Mouse (Mus musculus) cerebellum, adult 11 months (tissue): ENCODE results near the gene Fgb.

Experiments
- DNase-seq: peaks from one replicate; pipeline ENCODE4 v3.0.0; 2022

The Fgb gene

DNA sequence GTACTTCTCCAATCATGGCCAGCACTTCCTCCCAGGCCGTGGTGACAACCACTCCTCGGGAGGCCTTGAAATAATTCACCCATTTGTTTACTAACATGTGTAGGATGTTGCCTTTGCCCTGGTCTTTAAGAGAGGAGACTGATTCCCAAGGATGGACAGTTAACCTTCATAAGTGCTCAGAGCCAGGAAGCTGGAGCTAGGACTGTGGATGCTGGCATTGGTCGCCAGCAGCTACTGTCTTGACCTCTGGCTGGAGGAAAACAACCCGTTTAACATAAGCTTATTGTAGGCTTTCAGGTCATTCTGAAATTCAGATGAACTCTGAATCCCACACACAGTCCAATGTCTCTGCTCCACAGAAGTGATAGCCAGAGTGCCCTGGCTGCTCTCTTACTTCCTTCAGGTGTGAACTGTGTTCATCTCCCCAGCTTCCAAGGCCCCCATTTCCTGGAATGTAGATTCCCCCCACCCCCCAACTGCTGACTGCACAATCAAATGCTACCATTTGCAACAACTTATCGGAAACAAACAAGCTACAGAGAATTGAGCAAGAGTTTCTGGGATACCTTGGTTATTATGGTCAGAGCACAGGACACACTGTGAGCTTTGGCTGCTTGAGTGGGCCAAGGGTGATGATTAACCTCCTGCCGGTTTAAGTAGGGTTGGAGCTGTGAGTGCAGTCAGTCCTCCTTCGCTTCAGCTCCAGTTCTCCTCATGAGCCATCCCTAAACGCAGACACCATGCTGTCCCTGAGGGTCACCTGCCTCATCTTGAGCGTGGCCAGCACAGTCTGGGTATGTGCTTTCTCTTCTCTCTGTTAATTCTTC lies 24.0 kb downstream of the Fgb start, which contains the start of gene Fga:
TSS of gene Fga (plus strand) at position 602 of the 827 bp plus-strand sequence.
- DNase-seq = no peak

DNA sequence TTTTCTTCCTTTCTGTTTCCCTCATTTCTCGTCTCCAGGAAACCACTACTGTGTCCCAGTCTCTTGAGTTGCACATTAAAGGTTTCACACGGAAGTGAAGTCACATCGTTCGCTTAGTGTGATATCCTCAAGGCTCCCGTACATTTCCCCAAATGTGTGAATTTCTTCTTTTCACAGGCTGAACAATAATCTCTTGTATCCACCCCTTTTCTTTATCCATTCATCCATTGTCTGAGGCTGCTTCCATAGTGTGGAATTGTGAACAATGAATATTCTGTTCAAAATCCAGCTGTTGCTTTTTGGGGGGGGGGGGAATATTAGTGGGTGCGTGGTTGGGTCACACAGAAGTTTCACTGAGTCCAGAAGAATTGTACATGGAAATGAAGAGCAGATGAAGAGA lies 24.6 kb downstream of the Fgb start:
- DNase-seq = no peak

DNA sequence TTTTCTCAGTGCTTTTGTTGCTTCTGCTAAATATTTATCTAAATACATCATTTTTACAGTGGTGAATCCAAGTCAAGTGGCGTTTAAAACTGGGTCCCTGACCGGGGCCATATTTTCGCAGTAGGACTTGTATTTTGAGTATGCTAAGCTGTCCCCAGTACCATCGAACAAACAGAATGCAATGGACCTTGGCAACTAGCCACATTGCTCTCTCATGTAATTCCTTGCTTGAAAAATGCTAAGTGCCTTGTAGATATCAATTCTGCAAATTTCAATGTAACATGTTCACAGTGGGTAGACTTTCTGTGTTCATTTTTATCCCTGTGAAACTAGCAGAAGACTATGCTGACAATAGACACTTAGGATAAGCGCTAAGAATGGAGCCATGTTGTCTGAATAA lies 28.5 kb downstream of the Fgb start:
- no peak for DNase-seq

DNA sequence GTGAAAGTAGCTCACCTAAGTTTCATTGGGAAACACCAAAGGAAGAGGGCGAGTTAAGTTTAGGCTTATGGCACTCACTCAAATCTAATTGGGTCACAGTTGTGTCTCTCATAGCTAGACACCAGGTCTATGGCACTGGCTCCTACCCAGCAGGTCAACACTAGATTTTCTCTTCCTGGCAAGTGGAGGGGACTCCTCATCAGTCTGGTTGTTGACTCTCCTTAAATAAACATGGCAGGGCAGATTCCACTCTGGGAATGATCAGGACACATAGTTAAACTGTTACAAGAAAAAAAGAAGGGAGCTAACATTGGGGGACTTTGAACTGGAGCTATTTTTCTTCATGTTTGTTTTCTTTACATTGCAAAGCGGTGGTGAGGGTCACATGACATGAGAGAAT lies 29.3 kb downstream of the Fgb start:
- DNase-seq = no peak

DNA sequence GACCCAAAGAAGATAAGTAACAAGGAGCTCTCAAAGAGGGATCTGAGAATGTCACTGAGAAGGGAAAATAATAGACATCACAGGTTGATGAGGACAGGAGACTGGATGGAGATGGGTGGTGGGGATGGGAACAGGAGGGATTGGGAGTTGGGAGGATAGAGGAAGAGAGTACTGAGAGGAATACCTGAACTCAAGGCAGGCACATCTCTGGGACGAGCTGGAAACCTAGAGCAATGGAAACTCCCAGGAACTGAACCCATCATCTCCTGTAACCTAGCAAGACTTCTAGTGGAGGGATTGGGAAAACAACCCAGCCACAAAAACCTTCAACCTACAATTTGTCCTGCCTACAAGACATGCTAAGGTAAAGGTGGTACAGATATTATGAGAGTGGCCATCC lies 33.4 kb downstream of the Fgb start:
- DNase-seq = no peak

DNA sequence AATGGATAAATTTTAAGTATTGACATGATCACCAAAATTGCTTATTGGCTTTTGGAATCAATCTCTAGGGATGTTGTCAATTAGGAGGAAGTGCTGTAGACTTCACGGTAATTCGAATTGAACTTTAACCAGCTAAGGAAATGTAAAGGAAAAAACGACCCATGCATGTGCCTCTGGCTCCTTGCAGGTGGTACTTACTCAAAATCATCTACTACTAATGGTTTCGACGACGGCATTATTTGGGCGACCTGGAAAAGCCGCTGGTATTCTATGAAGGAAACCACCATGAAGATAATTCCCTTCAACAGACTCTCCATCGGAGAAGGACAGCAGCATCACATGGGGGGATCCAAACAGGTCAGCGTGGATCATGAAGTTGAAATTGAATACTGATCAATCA lies 35.7 kb downstream of the Fgb start:
- DNase-seq = no peak

DNA sequence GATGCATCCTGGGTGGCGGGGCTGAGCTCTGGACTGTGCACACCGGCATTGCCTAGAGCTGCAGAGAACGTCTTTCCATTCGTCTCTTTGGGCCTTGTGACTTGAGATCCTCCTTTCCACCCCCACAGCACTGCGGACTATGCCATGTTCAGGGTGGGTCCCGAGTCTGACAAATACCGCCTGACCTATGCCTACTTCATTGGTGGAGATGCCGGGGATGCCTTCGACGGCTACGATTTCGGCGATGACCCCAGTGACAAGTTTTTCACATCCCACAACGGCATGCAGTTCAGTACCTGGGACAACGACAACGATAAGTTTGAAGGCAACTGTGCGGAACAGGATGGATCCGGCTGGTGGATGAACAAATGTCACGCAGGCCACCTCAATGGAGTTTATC lies 37.0 kb downstream of the Fgb start:
- DNase-seq = no peak

DNA sequence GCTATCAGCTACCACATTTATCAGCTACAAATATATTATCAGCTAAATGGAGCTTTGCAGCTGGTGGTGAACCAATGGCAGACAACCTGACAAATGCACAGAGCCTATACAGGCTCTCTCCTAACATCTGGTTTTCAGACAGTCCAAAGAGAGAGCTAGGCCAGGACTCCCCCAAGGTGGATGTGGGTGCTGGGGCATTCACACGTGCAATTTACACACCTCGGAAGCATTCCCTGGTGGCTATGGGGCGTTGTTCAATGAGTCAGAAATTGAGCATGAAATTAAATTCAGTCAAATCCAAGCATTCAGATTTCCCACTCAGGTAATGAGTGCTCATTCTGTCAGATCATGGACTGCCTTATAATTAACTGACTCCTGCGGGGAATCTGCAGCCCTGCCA lies 38.1 kb downstream of the Fgb start:
- no peak for DNase-seq

DNA sequence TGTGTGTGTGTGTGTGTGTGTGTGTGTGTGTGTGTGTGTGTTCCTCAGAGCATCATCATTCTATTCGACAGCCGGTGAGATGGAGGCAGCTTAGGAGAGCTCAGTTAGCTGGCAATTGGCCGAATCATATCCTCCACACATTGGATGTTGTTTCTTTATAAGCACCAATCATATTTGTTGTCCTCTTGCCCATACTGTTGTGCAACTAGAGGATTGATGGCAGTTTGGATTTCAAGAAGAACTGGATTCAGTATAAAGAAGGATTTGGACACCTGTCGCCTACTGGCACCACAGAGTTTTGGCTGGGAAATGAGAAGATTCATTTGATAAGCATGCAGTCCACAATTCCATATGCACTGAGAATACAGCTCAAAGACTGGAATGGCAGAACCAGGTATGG lies 38.5 kb downstream of the Fgb start:
- no peak for DNase-seq

DNA sequence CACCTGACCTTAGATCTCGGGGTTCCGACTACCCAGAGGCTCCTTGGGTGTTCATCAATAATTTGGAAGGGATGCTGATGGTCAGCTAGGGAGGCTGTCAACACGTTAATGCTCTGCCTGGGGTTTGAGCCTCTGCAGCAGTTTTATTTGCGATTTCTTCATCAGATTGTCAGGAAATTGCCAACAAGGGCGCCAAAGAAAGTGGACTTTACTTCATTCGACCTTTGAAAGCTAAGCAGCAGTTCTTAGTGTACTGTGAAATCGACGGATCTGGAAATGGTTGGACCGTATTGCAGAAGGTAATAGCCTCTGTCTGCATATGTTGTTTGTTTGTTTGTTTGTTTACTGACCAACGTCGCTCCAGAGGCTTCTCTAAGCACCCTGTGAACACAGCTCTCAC lies 39.4 kb downstream of the Fgb start:
- no peak for DNase-seq

DNA sequence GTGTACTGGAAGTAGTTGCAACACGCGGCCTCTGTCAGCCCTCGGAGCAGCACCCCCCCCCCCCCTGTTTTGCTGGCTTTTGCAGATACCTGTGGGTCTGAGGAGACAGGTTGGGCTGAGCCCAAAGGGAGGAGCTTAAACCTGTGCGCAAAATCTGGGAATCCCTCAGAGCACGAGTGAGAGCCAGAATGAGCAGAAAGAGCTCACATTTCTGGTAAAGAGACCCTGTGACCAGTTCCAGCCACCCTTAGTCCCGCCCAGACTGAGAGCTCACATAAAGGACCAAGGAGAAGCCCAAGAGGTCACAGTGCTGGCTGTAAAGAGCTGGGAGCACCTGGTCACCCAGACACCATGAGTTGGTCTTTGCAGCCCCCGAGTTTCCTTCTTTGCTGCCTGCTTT lies 42.1 kb downstream of the Fgb start, which contains the start of gene Fgg:
TSS of gene Fgg (plus strand) at position 168 of the 400 bp plus-strand sequence.
- DNase-seq = no peak

DNA sequence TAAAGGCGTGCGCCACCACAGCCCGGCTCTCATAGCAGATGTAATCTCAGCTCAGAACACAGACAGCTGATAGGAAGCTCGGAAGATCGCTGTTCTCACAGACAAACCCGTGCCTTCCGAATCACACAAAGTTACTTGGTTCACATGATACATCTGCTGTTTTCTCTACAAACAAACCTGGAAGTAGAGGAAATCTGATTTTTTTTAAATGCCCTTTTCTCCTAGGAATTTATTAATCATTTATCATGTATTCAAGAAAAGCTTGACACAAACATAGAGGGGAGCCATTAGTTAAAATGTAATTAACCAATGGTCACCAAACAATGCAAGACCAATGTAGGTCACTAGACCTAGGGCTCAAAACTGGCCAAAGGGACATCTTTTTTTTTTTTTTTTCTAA lies 44.9 kb downstream of the Fgb start:
- DNase-seq = no peak

DNA sequence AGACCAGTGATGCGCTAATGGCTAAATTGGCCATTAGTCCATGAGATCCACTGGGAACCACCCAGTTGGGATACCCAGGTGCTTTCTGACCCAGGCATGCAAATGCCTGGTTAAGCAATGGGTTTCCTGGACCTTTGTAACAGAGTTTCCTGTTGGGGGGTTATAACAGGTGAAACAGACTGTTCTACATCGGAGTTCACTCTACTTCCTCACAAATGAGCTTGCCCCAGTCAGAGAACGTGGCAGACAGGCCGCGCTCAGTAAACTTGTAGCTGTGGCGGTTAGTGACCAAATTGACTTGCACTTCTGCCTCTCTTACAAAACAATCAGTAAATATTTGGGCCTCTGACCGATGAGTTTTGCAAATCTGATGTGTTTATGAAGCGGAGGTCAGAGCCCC lies 46.6 kb downstream of the Fgb start:
- DNase-seq = no peak

DNA sequence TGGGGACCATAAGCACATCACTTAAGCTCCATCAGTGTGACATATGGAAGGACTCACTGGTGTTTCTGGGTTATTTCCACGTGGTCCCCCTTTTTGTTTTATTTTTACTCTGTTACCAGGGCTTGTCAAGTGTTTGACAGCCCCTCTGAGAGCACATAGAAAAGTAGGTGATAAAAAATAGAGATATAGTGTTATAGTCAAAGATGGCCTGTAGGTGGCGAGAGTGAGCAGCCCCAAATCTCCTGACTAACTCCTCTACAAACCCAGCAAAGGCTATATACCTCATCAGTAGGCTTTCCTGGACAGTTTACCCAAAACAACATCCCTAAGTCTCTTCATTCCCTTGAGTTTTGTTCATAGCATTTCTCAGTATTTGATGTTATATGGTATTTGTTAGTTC lies 47.5 kb downstream of the Fgb start:
- peak; percentile 16 for DNase-seq

DNA sequence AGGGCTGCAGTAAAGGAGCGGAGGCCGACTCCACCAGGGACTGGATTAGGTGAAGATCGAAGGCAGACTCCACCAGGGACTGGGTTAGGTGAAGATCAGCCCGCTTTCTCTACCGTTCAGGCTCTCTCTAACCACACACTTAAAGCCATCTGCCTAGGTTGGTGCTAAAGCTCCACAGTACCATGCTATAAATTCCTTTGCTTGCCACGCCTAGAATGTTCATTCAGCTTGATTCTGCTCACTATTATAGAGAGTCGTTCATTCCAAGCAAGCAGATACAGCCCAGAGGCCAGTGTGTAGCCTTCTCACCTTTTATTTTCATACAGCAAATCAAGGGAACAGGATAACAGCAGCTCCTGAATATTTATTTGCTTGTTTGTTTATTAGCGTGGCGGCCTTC lies 49.7 kb downstream of the Fgb start:
- DNase-seq = no peak

DNA sequence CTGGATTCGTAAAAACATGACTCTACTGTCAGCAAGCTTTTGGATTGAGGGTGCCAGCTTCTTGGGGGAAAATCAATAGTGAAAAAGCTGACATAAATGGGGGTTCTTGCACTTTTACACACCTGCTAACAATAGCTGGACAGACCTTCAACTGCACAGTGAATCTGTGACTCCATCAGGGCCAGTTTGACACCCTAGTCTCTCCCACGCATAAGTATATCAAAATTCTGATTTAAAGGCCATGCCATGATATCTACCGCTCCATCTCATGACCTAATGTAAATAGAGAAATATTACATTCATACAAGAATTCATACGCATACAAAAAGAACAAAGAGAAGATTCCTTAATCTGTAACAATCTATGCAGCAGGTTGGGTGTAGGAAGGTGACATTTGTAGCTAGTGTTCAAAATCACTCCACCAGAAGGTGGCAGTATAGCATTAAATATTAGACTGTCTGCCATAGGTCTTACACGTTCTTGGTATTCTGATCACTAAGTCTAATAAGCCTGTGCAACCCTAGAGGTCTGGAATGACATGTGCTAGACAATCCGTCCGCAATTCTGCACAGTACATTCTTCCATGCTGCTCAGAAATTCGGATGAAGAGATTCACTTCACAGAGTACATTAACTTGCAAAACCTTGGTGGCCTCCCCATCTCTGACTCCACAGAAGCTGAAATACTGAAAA lies 50.7 kb downstream of the Fgb start:
- DNase-seq = peak; percentile 5

DNA sequence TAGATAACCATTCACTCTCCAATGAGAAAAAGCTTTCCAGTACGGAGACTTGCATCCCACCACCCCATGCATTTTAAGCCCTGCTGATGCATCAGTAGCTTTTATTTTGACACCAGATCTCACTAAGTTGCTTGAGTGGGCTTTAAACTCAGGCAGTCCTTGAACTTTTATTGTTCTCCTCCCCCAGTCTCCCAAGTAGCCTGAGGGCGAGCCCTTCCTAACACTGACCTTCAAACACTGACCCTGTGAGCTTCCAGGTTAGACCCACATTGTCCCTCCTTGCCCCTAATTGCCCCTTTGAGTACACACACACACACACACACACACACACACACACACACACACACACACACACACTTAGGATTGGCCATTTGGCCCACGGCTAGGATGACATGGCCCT lies 53.0 kb downstream of the Fgb start:
- no peak for DNase-seq

DNA sequence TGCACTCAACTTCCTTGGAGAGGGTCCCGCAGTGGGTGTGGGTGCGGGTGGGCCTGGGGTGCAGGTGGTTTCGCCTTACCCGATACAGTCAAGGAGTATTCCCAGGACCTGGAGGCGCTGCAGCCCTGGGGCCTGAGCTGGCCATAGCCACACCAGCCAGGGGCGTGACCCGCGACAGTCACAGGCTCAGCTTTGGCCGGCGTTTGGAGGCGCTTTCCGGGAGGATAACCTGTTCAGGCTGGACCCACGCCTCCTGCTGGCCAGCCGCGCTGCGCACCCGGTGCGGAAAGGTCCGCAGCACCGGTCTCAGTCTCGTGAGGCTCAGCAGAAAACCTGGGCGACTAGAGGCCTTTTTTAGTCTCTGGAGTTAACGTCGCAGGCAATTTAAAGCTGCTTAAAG lies 54.3 kb downstream of the Fgb start:
- DNase-seq = peak; percentile 2

DNA sequence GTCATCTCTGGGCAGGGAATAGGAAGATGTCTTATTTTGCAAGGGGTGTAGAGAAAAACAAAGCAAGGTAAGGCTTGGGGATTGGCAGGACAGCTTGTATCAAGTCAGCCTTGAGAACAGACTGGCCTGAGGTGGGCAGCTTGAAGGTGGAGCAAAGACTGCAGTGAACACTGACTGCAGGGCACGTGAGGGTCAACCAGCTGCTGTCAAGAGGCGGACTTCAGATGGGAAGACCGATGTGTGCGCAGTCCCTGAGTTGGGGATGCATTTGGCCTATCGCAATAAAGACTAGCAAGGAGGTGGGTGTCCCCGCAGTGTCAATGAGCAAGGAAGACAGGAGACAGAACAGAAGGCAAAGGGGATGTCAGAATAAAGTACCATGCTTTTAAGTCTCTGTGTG lies 56.7 kb downstream of the Fgb start:
- no peak for DNase-seq

DNA sequence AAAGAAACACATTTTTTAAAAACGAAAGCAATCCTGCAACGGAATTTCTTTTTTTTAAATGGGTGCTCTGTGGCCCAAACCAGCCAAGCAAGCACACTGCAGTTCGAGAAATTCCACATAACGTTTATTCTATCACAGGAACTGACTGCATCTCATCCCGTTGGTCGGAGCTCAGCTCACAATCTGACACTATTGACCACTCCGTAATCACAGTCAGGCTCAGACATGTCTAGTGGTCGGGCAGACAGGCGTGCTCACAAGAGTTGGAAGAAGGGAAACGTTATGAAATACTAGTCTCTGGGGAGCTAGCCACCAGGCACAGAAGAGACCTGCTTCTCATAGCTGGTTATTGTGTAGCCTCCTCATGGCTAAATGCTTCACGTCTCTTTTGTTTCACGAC lies 57.7 kb downstream of the Fgb start:
- DNase-seq = no peak
